Mouse (Mus musculus): ENCODE results near the gene Pbx2. TPM values are rescaled to one million over a fixed set of nuclear protein-coding genes. Genes with fewer than 3 reads are reported as not detected.

The Pbx2 gene
- polyA plus RNA-seq, 1 experiment from 2014 or later, result 10.2 TPM

GRCm38 (mm10) chr17:34561200-34561599, 29.9 kb upstream of the Pbx2 start:
- Histone ChIP-seq H3K9me3 (no peaks in the 10 kb centered on the region), H3K4me1 (replicated peaks) (peaks cover 8% of the 10 kb centered on the region), H3K27ac (replicated peaks) (no peak overlapping the region), H3K4me3 (no peak overlapping the region), H3K27me3 (no peaks in the 10 kb centered on the region), H3K36me3 (no peaks in the 10 kb centered on the region), H3K9ac (0 out of 2 replicates have a peak overlapping the region, but pooled peaks have one; percentile 12), H3K4me2 (no peak overlapping the region)
- WGBS, result 51% methylated on average over 8 of the region's 8 CpGs
- no peak for ATAC-seq (ENCODE audit: low read depth)

- 70% methylated on average over 3 of the region's 3 CpGs for WGBS
- Histone ChIP-seq H3K36me3 (no peaks in the 10 kb centered on the region), H3K27me3 (no peaks in the 10 kb centered on the region), H3K4me1 (replicated peaks) (peaks cover 8% of the 10 kb centered on the region), H3K27ac (replicated peaks) (no peak overlapping the region), H3K9ac (no peak overlapping the region), H3K4me3 (no peak overlapping the region), H3K4me2 (no peak overlapping the region), H3K9me3 (no peaks in the 10 kb centered on the region)
- no peak for ATAC-seq (ENCODE audit: low read depth)
These were observed 28.5 kb upstream of the Pbx2 start for GRCm38 (mm10) chr17:34562595-34562994.

- Histone ChIP-seq H3K4me2 (no peak overlapping the region), H3K9me3 (no peaks in the 10 kb centered on the region), H3K9ac (no peak overlapping the region), H3K36me3 (no peaks in the 10 kb centered on the region), H3K27ac (replicated peaks) (no peak overlapping the region), H3K27me3 (no peaks in the 10 kb centered on the region), H3K4me1 (replicated peaks) (peaks cover 8% of the 10 kb centered on the region), H3K4me3 (no peak overlapping the region)
- 68% methylated on average over 11 of the region's 11 CpGs for WGBS
- ATAC-seq (ENCODE audit: low read depth), result no peak
These were observed 27.7 kb upstream of the Pbx2 start for GRCm38 (mm10) chr17:34563354-34563753.

GRCm38 (mm10) chr17:34564003-34564421, 27.1 kb upstream of the Pbx2 start, which contains the start of gene Notch4:
Gene Notch4 (plus strand): TSS chr17:34564268.
- Histone ChIP-seq H3K27ac (replicated peaks) (peak within 1 kb of the TSS; percentile 69), H3K27me3 (no peaks in the 10 kb centered on the region), H3K9ac (peak within 1 kb of the TSS; percentile 41; the same call in 1 of the 2 replicates), H3K4me2 (peak within 1 kb of the TSS; percentile 26), H3K4me3 (0 out of 2 replicates have a peak within 1 kb of the TSS, but pooled peaks have one; percentile 2), H3K4me1 (replicated peaks) (peaks cover 8% of the 10 kb centered on the region), H3K9me3 (no peaks in the 10 kb centered on the region), H3K36me3 (no peaks in the 10 kb centered on the region)
- no peak for ATAC-seq (ENCODE audit: low read depth)
- 5% methylated on average over 6 of the region's 6 CpGs for WGBS

GRCm38 (mm10) chr17:34564796-34565195, 26.3 kb upstream of the Pbx2 start:
- ATAC-seq (ENCODE audit: low read depth), result peak; percentile 38; the same call in 1 of the 2 replicates
- Histone ChIP-seq H3K36me3 (no peaks in the 10 kb centered on the region), H3K27me3 (no peaks in the 10 kb centered on the region), H3K4me2 (peak overlapping the region; percentile 26), H3K27ac (replicated peaks) (peak overlapping the region; percentile 69), H3K9ac (no peak overlapping the region), H3K9me3 (no peaks in the 10 kb centered on the region), H3K4me1 (replicated peaks) (peaks cover 8% of the 10 kb centered on the region), H3K4me3 (0 out of 2 replicates have a peak overlapping the region, but pooled peaks have one; percentile 2)
- 57% methylated on average over 3 of the region's 3 CpGs for WGBS

GRCm38 (mm10) chr17:34567311-34567710, 23.8 kb upstream of the Pbx2 start:
- Histone ChIP-seq H3K27ac (replicated peaks) (no peak overlapping the region), H3K27me3 (no peaks in the 10 kb centered on the region), H3K4me3 (no peak overlapping the region), H3K4me1 (replicated peaks) (peaks cover 8% of the 10 kb centered on the region), H3K9me3 (no peaks in the 10 kb centered on the region), H3K9ac (no peak overlapping the region), H3K4me2 (no peak overlapping the region), H3K36me3 (no peaks in the 10 kb centered on the region)
- ATAC-seq (ENCODE audit: low read depth), result no peak
- 70% methylated on average over 9 of the region's 9 CpGs for WGBS

- WGBS, result 78% methylated on average over 13 of the region's 13 CpGs
These were observed 22.6 kb upstream of the Pbx2 start for GRCm38 (mm10) chr17:34568421-34568820.

GRCm38 (mm10) chr17:34569919-34570318, 21.1 kb upstream of the Pbx2 start:
- ATAC-seq (ENCODE audit: low read depth), result no peak
- no peaks in the 10 kb centered on the region for H3K4me1 ChIP-seq (replicated peaks)
- no peak overlapping the region for H3K27ac ChIP-seq (replicated peaks)
- WGBS, result 73% methylated on average over 4 of the region's 4 CpGs
- H3K4me3 ChIP-seq, result no peak overlapping the region
- no peaks in the 10 kb centered on the region for H3K36me3 ChIP-seq
- H3K27me3 ChIP-seq, result no peaks in the 10 kb centered on the region
- no peak overlapping the region for H3K4me2 ChIP-seq
- H3K9ac ChIP-seq, result no peak overlapping the region
- H3K9me3 ChIP-seq, result no peaks in the 10 kb centered on the region

More at GRCm38 (mm10) chr17:34568421-34568820, 22.6 kb upstream of the Pbx2 start:
- no peaks in the 10 kb centered on the region for H3K9me3 ChIP-seq
- H3K36me3 ChIP-seq, result no peaks in the 10 kb centered on the region
- ATAC-seq (ENCODE audit: low read depth), result no peak
- H3K27ac ChIP-seq (replicated peaks), result no peak overlapping the region
- H3K4me3 ChIP-seq, result no peak overlapping the region
- no peak overlapping the region for H3K4me2 ChIP-seq
- H3K4me1 ChIP-seq (replicated peaks), result peaks cover 8% of the 10 kb centered on the region
- H3K27me3 ChIP-seq, result no peaks in the 10 kb centered on the region
- no peak overlapping the region for H3K9ac ChIP-seq

- H3K4me3 ChIP-seq, result no peak overlapping the region
- no peaks in the 10 kb centered on the region for H3K36me3 ChIP-seq
- no peak overlapping the region for H3K9ac ChIP-seq
- H3K27me3 ChIP-seq, result no peaks in the 10 kb centered on the region
- WGBS, result 14% methylated on average over 5 of the region's 5 CpGs
- H3K4me2 ChIP-seq, result no peak overlapping the region
- H3K27ac ChIP-seq (replicated peaks), result no peak overlapping the region
- ATAC-seq (ENCODE audit: low read depth), result no peak
- no peaks in the 10 kb centered on the region for H3K4me1 ChIP-seq (replicated peaks)
- H3K9me3 ChIP-seq, result no peaks in the 10 kb centered on the region
These were observed 19.2 kb upstream of the Pbx2 start for GRCm38 (mm10) chr17:34571875-34572274.

GRCm38 (mm10) chr17:34572361-34572760, 18.7 kb upstream of the Pbx2 start:
- Histone ChIP-seq H3K27ac (replicated peaks) (no peak overlapping the region), H3K27me3 (no peaks in the 10 kb centered on the region), H3K36me3 (no peaks in the 10 kb centered on the region), H3K9me3 (no peaks in the 10 kb centered on the region), H3K4me2 (no peak overlapping the region), H3K4me1 (replicated peaks) (no peaks in the 10 kb centered on the region), H3K9ac (no peak overlapping the region), H3K4me3 (no peak overlapping the region)
- WGBS, result 14% methylated on average over 15 of the region's 15 CpGs
- ATAC-seq (ENCODE audit: low read depth), result no peak

GRCm38 (mm10) chr17:34576577-34576976, 14.5 kb upstream of the Pbx2 start:
- H3K4me1 ChIP-seq (replicated peaks), result no peaks in the 10 kb centered on the region
- no peaks in the 10 kb centered on the region for H3K36me3 ChIP-seq
- H3K27ac ChIP-seq (replicated peaks), result no peak overlapping the region
- no peak for ATAC-seq (ENCODE audit: low read depth)
- no peak overlapping the region for H3K9ac ChIP-seq
- no peaks in the 10 kb centered on the region for H3K27me3 ChIP-seq
- no peak overlapping the region for H3K4me2 ChIP-seq
- WGBS, result 74% methylated on average over 5 of the region's 5 CpGs
- H3K4me3 ChIP-seq, result no peak overlapping the region
- H3K9me3 ChIP-seq, result no peaks in the 10 kb centered on the region

GRCm38 (mm10) chr17:34578070-34578469, 13.0 kb upstream of the Pbx2 start:
- Histone ChIP-seq H3K9me3 (no peaks in the 10 kb centered on the region), H3K4me2 (no peak overlapping the region), H3K36me3 (no peaks in the 10 kb centered on the region), H3K27ac (replicated peaks) (no peak overlapping the region), H3K4me1 (replicated peaks) (no peaks in the 10 kb centered on the region), H3K9ac (no peak overlapping the region), H3K4me3 (no peak overlapping the region), H3K27me3 (no peaks in the 10 kb centered on the region)
- 86% methylated on average over 3 of the region's 3 CpGs for WGBS
- no peak for ATAC-seq (ENCODE audit: low read depth)

- H3K4me3 ChIP-seq, result no peak overlapping the region
- no peak overlapping the region for H3K9ac ChIP-seq
- no peaks in the 10 kb centered on the region for H3K36me3 ChIP-seq
- H3K27me3 ChIP-seq, result no peaks in the 10 kb centered on the region
- WGBS, result 83% methylated on average over 12 of the region's 12 CpGs
- ATAC-seq (ENCODE audit: low read depth), result no peak
- H3K27ac ChIP-seq (replicated peaks), result no peak overlapping the region
- H3K4me1 ChIP-seq (replicated peaks), result peaks cover 16% of the 10 kb centered on the region
- H3K9me3 ChIP-seq, result no peaks in the 10 kb centered on the region
- H3K4me2 ChIP-seq, result no peak overlapping the region
These were observed 8.5 kb upstream of the Pbx2 start for GRCm38 (mm10) chr17:34582528-34582927.
